Mouse (Mus musculus): ENCODE measurements at regions not wholly inside any gene's neighbourhood (a gene's known extent, or its start where the extent isn't known, plus 50 kb on each side); places are given as distances from the start of the nearest gene placed in this dataset.

DNA sequence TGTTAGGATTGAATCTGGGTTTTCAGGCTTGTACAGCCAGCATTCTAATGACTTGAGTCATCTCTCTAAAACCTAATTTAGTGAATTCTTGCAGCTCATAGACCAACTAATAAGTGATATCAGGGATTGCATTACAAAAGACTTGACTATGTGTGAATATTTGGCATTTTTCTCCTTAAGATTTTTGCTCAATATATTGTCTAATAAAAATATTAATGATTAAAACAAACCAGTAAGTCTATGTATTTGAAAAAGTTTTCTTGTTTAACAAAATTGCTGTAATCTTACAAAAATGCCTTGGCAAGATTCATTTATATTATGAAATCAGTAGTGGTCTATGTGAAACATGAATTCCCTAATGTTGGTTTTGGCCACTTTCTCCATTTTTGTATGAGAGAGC is 183.7 kb upstream of the Tcf21 start:
- no peak for DNase-seq
- no peaks in the 10 kb centered on the region for H3K4me1 ChIP-seq (ENCODE audit: control insufficient read depth, insufficient read depth, low read length)
- H3K4me3 ChIP-seq (replicated peaks; ENCODE audit: extremely low read depth, low read depth, low read length) = no peak overlapping the region
- no peak for TF ChIP-seq CTCF (IDR thresholded peaks at IDR 0.05; ENCODE audit: insufficient read depth, low read length)
- no peak for TF ChIP-seq POLR2A (IDR thresholded peaks at IDR 0.05; ENCODE audit: borderline replicate concordance, extremely low read depth, low read depth, low read length)

DNA sequence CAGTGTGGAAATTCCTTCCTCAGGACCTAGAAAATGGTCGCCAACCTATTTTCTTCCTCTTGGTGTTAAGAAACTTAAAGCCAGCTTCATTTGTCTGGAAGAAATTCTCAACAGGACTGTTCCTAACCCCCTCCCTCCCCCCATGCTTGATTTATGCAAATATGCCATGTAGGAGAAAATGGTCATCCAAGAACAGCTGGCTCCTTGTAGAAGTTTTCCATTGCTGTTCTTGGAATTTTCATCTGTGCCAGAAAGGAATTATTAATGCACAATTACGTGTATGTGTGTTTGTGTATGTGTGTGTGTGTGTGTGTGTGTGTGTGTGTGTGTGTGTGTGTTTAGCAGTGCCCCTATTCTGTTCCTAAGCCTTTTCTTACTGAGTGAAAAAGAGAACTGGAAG is 178.6 kb upstream of the Tcf21 start:
- H3K4me1 ChIP-seq (ENCODE audit: control insufficient read depth, insufficient read depth, low read length) = no peaks in the 10 kb centered on the region
- DNase-seq = no peak
- no peak for TF ChIP-seq CTCF (IDR thresholded peaks at IDR 0.05; ENCODE audit: insufficient read depth, low read length)
- no peak for TF ChIP-seq POLR2A (IDR thresholded peaks at IDR 0.05; ENCODE audit: borderline replicate concordance, extremely low read depth, low read depth, low read length)
- H3K4me3 ChIP-seq (replicated peaks; ENCODE audit: extremely low read depth, low read depth, low read length) = no peak overlapping the region
- WGBS = 71% methylated on average over 2 of the region's 2 CpGs

DNA sequence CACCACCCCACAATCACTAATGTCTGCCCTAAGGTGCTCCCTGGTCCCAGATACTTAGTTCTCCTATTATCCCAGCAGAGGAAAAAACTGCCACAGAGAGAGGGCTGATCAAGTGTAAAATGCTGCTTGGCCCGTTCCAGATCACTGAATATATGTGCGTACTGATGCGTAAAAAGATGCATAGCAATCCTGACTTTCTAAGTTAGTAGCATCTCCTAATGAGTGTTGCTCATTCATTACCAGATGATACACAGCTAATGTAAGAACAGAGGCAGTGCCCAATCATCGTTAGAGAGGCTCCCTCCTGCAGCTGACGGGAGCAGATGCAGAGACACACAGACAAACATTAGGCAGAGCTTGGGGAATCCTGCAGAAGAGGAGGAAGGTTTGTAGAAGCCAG is 177.6 kb upstream of the Tcf21 start:
- Histone ChIP-seq H3K4me3 (replicated peaks; ENCODE audit: extremely low read depth, low read depth, low read length) (no peak overlapping the region), H3K4me1 (ENCODE audit: control insufficient read depth, insufficient read depth, low read length) (no peaks in the 10 kb centered on the region)
- 93% methylated on average over 5 of the region's 5 CpGs for WGBS
- DNase-seq = no peak
- TF ChIP-seq CTCF (IDR thresholded peaks at IDR 0.05; ENCODE audit: insufficient read depth, low read length) (no peak), POLR2A (IDR thresholded peaks at IDR 0.05; ENCODE audit: borderline replicate concordance, extremely low read depth, low read depth, low read length) (no peak)

DNA sequence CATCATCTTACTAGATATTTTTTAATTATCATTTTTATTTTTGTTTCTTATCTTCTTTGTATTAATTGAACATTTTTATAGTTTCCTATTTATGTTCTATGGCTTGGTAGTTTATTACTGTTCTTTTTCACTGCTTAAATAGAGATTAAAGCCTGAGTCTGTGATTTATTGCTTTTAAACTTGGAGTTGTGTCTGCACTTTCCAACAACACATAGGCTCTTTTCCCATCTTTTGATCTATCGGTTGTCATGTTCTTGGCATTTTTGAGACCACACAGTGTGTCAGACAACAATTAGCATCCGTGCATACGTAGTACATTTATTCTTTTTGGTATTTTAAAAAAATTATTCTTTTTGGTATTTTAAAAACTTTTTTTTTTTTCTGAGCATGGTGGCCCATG is 173.2 kb upstream of the Tcf21 start:
- H3K4me1 ChIP-seq (ENCODE audit: control insufficient read depth, insufficient read depth, low read length) = no peaks in the 10 kb centered on the region
- H3K4me3 ChIP-seq (replicated peaks; ENCODE audit: extremely low read depth, low read depth, low read length) = no peak overlapping the region
- TF ChIP-seq POLR2A (IDR thresholded peaks at IDR 0.05; ENCODE audit: borderline replicate concordance, extremely low read depth, low read depth, low read length) = no peak
- no peak for TF ChIP-seq CTCF (IDR thresholded peaks at IDR 0.05; ENCODE audit: insufficient read depth, low read length)
- DNase-seq = no peak
- 69% methylated on average over 3 of the region's 3 CpGs for WGBS

DNA sequence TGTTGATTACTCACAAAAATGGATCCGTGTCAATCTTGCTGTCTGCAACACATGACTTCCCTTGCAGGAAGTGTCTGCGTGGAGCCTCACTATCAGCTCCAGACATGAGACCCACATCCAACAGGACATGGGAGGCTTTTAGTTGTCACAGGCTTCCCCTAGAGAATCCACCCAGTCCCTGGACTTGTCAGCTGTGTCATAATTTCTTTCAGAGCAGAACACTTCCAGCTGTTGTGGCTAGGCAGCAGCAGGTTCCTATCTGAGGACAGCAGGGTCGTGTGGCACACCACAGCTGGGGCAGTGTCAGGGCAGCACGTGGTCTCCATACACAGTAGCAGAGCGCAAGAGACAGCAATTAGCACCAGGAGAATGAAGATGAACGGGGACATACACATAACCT is 161.8 kb upstream of the Tcf21 start:
- no peak for DNase-seq

DNA sequence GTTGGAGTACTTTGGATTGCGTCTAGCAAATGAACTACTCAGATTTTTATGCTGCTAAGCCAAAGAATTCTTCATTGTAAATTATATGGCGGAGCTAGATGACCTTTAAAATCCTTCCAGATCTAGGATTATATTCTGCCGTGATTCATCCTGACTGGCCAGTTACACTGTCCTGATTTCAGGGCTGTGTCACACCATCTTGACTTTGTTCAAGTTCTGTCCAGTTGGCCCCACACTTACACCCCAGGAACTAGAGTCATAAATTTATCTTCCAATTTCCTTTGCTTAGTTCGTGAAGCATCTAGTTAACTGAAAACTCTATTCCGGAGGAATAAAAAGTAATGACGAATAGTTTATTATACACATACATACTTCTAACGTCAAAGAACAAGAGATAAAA is 158.5 kb upstream of the Tcf21 start:
- Histone ChIP-seq H3K4me1 (ENCODE audit: control insufficient read depth, insufficient read depth, low read length) (no peaks in the 10 kb centered on the region), H3K4me3 (replicated peaks; ENCODE audit: extremely low read depth, low read depth, low read length) (no peak overlapping the region)
- DNase-seq = no peak
- TF ChIP-seq CTCF (IDR thresholded peaks at IDR 0.05; ENCODE audit: insufficient read depth, low read length) (no peak), POLR2A (IDR thresholded peaks at IDR 0.05; ENCODE audit: borderline replicate concordance, extremely low read depth, low read depth, low read length) (no peak)
- 78% methylated on average over 7 of the region's 7 CpGs for WGBS

More for the DNA sequence above, 161.8 kb upstream of the Tcf21 start:
- WGBS = 42% methylated on average over 6 of the region's 6 CpGs
- no peak overlapping the region for H3K4me3 ChIP-seq (replicated peaks; ENCODE audit: extremely low read depth, low read depth, low read length)
- no peaks in the 10 kb centered on the region for H3K4me1 ChIP-seq (ENCODE audit: control insufficient read depth, insufficient read depth, low read length)
- TF ChIP-seq CTCF (IDR thresholded peaks at IDR 0.05; ENCODE audit: insufficient read depth, low read length) (no peak), POLR2A (IDR thresholded peaks at IDR 0.05; ENCODE audit: borderline replicate concordance, extremely low read depth, low read depth, low read length) (no peak)

DNA sequence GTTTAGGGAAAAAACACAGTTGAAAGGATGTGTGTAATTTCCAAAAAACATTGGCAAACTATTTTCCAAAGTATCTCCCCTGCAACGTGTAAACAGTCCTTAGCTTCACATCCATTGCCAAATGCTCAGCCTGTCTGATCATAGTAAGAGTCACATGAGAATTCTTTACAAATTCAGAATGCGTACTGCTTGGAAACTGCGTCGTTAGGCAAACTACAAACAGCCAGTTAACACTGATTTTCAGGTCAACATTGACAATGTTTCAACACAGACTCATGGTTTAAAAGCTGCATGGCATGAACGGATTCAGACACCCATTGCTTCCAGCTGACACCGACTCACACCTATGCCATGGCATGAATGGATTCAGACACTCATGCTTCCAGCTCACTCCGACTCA is 137.0 kb upstream of the Tcf21 start:
- H3K4me1 ChIP-seq (ENCODE audit: control insufficient read depth, insufficient read depth, low read length) = no peaks in the 10 kb centered on the region
- 65% methylated on average over 7 of the region's 7 CpGs for WGBS
- TF ChIP-seq POLR2A (IDR thresholded peaks at IDR 0.05; ENCODE audit: borderline replicate concordance, extremely low read depth, low read depth, low read length) (no peak), CTCF (IDR thresholded peaks at IDR 0.05; ENCODE audit: insufficient read depth, low read length) (no peak)

DNA sequence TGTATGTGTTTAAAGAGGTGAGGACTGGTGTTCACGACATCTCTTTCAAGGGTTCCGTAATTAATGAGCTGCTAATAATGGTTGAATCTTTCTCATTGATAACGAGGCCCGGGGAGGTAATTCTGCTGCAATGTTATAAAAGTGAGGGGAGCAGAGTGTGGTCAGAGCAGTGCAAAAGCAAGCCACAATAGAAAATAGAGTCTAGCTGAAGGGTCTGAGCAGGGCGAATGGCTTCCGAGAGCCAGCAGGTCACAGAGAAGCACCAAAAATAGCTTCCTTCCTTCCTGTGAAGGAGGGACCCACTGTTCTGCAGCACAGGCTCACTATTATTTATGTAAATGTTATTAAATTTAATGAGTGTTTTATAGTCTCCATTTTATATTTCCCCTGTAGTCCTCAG is 133.3 kb upstream of the Tcf21 start:
- DNase-seq = no peak
- 41% methylated on average over 6 of the region's 6 CpGs for WGBS
- no peak for TF ChIP-seq POLR2A (IDR thresholded peaks at IDR 0.05; ENCODE audit: borderline replicate concordance, extremely low read depth, low read depth, low read length)
- TF ChIP-seq CTCF (IDR thresholded peaks at IDR 0.05; ENCODE audit: insufficient read depth, low read length) = no peak

More for the DNA sequence above, 137.0 kb upstream of the Tcf21 start:
- H3K4me3 ChIP-seq (replicated peaks; ENCODE audit: extremely low read depth, low read depth, low read length) = no peak overlapping the region
- DNase-seq = no peak

DNA sequence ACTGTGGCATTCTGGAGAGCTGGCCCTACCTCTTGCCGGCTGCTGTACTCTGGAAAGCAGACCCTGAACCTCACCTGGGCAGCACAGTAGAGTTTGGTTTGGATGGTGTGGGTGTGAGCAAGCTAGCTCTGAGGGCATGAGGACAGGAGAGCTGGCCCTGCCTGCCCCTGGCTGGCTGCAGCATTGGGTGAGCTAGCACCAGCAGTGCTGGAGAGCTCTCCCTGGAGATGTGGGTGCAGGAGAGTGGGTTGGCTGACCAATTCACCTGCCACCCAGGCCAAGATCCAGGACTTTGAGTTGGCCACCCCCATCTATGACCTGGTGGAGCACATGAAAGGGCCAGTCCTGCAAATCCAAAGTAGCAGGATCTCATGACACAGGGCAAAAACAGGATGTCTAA is 124.3 kb upstream of the Tcf21 start:
- Histone ChIP-seq H3K4me1 (ENCODE audit: control insufficient read depth, insufficient read depth, low read length) (no peaks in the 10 kb centered on the region), H3K4me3 (replicated peaks; ENCODE audit: extremely low read depth, low read depth, low read length) (no peak overlapping the region)
- TF ChIP-seq CTCF (IDR thresholded peaks at IDR 0.05; ENCODE audit: insufficient read depth, low read length) (no peak), POLR2A (IDR thresholded peaks at IDR 0.05; ENCODE audit: borderline replicate concordance, extremely low read depth, low read depth, low read length) (no peak)
- DNase-seq = no peak
- WGBS = 100% methylated on average over 1 of the region's 1 CpGs

More for the DNA sequence above, 133.3 kb upstream of the Tcf21 start:
- H3K4me1 ChIP-seq (ENCODE audit: control insufficient read depth, insufficient read depth, low read length) = no peaks in the 10 kb centered on the region
- no peak overlapping the region for H3K4me3 ChIP-seq (replicated peaks; ENCODE audit: extremely low read depth, low read depth, low read length)

DNA sequence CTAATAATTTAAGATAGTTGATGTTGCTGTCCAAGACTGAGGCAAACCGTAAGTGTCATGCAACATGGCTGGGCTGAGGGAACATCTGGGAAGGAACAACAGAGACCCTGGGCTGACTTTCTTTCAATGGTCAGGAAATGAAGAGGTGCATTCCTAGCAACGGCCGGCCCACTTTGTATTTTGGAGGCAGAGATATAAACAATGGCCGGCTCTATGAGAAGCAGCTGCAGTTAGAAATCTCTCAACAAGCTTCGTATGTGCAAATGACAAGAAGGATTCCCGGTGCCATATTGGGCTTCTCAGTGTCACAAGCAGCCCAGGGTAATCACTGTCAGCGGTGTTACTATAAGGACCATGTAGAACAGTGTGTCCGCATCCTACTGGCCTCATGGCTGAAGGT is 108.0 kb upstream of the Tcf21 start:
- WGBS = 52% methylated on average over 8 of the region's 8 CpGs
- Histone ChIP-seq H3K4me1 (ENCODE audit: control insufficient read depth, insufficient read depth, low read length) (no peaks in the 10 kb centered on the region), H3K4me3 (replicated peaks; ENCODE audit: extremely low read depth, low read depth, low read length) (no peak overlapping the region)
- DNase-seq = no peak
- TF ChIP-seq CTCF (IDR thresholded peaks at IDR 0.05; ENCODE audit: insufficient read depth, low read length) (no peak), POLR2A (IDR thresholded peaks at IDR 0.05; ENCODE audit: borderline replicate concordance, extremely low read depth, low read depth, low read length) (no peak)

DNA sequence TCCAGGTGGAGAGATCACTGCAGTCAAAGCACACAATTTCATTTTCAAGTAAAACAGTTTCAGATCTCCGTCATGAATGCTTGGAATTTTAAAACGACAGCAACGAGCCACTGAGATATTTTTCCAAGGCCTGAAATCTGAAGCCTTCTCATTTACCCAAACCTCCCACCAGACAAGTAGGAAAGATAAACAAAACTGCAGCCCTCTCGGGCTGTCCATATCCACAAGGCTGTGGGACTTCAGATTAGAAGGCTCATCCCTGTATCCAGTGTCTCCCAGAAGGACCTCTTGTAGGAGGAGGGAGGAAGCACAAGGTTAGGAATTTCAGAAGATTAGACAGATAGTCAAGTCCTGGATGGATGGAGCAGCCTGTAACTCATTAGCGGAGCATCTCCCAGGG is 106.1 kb upstream of the Tcf21 start:
- H3K4me3 ChIP-seq (replicated peaks; ENCODE audit: extremely low read depth, low read depth, low read length) = no peak overlapping the region
- TF ChIP-seq POLR2A (IDR thresholded peaks at IDR 0.05; ENCODE audit: borderline replicate concordance, extremely low read depth, low read depth, low read length) (no peak), CTCF (IDR thresholded peaks at IDR 0.05; ENCODE audit: insufficient read depth, low read length) (no peak)
- no peak for DNase-seq
- no peaks in the 10 kb centered on the region for H3K4me1 ChIP-seq (ENCODE audit: control insufficient read depth, insufficient read depth, low read length)
- WGBS = 19% methylated on average over 5 of the region's 5 CpGs
